Mouse (Mus musculus) natural killer cell, adult 2 months (primary cell): ENCODE measurements at regions not wholly inside any gene's neighbourhood (a gene's known extent, or its start where the extent isn't known, plus 50 kb on each side); places are given as distances from the start of the nearest gene placed in this dataset.

ENCODE experiments used
- DNase-seq, 2 experiments: peaks; one replicate each; pipeline ENCODE4 v3.0.0; 2022; ENCODE audit warnings: low spot score in 2 of 2

DNA sequence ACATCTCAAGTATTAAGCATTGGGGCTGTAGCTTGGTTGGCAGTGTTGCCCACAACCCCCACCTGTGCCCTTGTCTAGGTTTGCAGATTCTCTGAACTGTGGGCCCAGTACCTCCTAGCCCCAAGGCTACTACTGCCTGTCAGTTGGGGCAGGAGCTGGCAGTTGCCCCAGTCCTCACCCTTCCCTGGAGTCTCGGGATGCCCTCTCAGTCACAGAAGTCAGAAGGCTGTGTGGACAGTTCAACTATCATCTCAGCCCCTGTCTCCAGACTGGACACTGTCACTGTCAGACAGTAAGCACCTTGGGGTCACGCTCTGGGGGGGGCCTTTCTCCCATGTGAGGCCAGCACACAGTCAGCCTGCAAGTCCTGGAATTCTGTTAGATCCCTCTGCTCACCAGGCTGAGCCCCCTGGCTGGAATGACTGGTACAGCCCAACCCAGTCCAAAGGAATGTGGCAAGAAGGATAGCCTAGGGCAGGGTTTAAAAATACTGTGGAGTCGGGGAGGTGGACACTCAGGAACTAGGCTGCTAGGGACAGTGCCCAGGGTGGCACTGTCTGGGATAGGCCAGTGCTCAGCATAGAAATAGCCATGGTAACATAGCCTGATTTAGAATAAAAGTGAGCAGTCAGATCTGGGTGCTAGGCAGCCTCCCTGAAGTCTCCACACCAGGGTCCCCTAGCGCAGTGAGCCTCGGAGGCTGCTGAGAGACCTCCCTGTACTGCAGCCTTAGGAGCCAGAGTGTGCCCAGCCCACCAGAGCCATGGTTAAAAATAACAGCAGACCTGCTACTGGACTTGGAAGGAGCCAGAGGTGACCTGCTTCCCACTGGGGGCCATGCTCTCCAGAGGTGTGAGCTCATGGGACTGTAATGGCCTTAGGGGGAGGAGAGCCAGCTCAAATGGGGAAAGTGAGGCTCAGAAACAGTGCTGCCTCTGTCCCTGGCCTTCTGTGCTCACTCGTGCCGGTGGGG, 83.1 kb upstream of the Ptpn1 start:
- DNase-seq, result no peak

DNA sequence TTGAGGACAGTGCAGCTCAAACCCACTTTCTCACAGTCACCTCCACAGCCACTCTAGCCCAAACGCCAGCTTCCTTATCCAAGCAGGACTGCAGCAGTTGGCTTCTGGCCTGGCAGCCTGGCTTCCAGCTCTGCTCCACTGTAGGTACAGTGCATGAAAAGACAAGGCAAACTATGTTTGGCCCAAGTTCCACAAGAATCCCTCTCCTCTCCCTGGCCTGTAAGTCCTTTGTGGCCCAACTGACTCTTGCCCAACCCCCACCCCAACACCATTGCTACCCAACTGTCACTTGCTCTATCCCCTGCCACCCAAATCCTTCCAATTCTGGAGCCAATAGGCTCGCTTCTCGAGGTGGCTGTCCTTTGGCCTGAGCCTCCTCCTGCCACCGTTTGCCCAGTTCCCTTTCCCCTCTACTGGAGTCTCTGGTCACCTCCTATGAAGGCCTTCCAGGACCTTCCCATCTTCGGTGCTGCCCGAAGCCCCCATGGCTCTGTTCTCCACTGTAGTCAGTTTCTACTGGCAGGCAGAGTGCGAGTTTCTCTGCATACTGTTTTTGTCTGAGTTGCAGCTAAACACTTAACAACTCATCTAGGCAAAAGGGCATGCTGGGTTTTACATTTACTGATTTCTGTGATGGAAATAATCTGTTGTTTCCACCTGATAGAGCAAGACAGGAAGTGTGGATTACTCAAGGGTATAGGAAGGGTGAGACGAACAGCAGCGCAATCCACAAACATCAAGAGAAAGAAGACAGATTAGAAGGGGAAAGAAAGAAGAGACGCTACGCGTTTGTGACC, 84.4 kb upstream of the Ptpn1 start:
- DNase-seq, result no peak

DNA sequence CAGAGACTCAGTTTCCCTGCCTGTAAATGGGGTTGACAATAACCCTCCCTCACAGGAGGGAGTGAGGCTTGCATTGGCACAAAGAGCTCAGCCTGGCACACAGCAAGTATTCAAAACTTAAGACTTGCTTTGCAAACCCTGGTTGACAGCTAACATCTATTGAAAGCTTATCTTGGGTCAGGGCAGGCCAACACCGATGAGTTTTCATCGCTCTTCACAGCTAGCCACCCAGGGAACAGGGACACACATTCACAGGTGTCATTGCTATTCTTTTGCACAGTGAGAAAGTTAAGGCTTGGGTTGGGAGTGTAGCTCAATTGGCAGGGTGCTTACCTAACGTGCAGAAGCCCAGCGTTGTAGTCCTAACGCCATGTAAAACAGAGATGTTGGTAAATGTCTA, 86.5 kb upstream of the Ptpn1 start:
- DNase-seq, result no peak

DNA sequence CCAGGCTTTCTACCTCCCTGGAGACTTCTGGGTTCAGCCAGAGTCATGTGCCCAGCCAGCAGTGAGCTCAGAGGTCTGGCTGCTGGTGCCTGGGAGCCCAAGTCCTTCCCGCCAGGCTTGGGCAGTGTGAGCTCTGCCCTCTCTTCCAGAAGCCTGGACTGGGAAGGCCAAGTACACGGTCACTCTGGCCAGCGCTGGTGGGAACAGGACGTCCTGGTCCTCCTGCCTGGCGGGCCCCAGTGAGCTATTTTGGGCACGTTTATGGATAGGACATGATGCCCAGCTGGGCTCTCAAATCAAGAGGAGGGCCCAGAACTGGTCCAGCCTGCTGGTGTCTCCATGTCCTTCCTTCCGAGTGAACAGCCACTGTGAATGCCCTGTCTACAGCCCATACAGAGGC, 87.3 kb upstream of the Ptpn1 start:
- DNase-seq, result no peak

DNA sequence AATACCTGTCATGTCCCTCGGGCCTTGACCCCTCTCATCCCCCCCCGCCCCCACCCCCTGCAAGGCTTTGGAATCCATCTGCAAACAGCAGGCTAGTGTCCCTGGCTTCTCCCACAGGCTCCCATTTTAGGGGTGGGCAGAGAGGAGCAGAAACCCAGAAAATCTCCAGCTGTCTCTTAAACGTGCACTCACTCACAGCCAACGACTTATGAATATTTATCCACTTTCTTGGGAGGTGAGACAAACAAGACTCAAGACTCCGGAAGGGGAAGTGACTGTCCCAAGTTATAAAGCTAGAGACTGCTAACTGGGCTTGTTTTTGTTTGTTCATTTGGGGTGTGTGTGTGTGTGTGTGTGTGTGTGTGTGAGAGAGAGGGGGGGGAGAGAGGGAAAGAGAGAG, 87.9 kb upstream of the Ptpn1 start:
- DNase-seq, result no peak

DNA sequence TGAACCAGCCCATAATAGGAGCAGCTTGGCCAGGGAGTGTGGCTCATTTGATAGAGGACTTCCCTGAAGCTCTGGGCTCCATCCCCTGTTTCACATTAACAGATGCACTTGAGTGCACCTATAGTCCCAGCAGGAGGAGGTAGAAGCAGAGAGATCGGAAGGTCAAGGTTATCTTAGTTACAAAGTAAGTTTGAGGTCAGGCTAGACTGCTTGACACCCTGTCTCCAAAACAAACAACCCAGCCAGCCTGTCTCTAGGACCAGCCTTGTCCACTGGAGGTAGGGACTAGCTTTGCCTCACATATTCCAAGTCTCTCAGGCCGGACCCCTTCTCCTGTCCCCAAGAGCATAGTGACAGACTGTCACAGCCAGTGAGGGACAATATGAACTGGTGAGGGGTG, 88.9 kb upstream of the Ptpn1 start:
- DNase-seq, result no peak

DNA sequence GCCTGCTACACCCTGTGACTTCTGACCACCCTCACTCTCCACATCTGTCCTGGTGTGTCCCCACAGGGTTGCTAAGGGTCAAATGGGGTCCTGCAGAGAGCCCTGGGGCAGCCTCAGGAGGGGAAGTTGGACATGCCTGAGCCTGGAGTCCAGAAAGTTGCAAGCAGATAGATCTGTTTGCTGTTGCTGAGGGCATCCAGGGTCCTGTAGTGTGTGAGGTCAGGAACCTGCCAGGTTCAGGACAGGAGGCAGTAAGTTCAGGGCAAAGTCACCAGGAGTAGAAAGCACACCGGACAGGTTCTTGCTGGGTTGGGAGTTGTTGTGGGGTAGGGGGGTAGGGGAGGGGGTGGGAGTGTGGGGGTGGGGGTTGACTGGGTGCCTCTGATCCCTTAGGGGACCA, 89.4 kb upstream of the Ptpn1 start:
- no peak for DNase-seq

DNA sequence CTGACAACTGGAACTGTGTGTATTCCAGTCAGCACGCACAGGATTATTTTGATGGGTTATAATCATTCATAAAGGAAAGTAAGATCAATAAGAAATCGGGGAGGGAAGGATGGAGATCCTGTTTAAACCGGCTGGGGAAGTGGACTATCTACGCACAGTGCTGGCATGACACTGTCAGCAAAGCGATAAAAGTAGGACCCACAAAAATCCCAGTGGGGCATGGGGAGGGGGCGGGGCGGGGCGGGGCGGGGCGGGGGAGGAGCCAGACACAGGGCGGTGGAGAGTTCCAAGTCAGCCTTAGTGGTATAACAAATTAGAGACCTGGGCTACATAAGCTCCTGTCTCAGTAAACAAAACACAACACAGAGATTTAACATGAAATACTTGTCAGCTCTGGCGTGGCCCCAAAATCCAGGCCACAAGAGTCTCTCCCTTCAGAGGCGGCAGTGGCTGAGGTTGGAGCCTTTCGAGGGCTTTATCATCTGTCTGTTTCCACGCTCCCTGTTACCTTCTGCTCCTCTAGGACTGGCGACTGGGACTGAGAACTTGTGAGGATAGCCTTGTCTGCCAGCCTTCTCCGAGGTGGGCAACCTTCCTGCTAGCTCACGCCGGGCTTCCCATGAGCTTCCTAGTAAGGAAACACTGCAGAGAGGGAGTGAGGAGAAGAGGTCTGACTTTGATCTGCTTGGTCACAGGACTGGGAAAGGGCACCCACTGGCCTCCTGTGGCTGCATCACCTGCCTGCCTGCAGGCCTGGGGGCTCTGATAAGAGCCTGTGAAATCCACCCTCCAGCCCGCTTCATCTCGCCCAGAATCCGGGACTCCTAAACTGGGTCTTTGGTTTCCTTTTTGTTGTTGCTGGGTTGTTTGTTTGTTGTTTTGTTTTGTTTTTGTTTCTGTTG, 90.3 kb upstream of the Ptpn1 start:
- no peak for DNase-seq

DNA sequence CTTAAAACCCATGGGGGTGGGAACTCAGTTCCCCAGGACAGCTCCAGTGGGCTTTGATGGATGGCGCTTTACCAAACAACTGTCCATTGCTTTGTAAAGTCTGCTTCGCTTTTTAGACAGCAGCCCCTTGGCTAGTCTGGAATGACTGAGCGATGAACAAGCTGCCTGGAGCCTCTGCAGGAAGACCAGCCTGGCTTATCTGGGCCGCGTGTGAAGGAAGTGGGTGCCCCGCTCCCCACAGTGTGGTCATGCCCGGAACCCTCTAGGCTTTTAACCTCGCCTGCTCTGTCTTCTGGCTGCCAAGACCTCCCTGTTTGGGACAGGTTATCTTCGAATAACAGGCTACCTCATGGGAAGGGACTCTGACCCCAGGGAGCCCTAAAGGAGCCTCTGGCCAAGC, 91.5 kb upstream of the Ptpn1 start:
- DNase-seq, result peak; percentile 46 to 60

DNA sequence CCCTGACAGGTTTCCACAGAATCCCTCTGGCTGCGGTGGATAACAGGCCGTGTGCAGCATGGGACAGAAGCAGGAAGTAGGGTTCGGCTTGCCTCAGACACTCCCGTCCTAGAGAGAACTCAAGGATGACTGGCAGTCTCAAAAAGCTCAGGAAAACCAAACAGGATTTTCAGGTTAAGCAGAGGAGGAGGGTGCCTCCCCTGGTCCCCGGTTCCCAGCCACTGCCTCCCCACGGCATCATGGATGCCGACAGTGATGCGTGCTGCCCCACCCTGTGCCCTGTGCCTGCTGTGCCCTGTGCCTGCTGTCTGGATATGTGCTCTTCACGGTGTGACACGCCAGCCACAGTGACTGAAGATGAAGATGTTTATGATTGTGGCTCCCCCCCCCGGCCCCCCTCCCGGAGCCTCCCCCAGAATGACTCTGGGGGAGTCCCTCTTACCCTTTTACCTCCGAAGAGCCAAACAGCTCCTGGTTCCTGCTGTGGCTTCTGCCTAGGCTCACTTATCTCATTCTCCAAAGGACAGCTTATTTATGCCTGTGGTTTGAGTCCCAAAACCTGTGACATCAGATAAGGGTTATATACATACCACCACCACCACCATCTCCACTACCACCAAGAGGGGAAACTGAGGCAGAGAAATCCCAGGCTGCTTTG, 92.4 kb upstream of the Ptpn1 start:
- DNase-seq, result peak; percentile 18 to 21

DNA sequence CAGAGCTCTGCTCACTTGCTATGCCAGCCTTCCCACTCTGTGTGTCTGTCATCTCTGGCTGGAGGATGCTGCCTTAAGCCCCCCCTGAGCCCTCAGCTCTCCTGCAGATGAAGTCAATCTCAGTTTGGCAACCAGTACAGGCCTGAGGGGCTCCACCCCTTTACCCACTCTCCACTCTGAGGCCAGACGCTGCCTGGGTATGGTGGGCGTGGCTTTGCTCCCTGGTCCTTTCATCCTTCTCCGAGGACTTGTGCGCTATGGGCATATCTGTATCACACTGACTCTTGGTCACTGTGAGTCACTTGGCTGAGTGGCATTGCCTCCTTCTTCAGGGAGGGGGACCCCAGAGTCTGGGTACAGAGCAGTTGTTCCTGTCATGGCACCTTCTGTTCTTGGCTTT, 94.3 kb upstream of the Ptpn1 start:
- DNase-seq, result no peak

DNA sequence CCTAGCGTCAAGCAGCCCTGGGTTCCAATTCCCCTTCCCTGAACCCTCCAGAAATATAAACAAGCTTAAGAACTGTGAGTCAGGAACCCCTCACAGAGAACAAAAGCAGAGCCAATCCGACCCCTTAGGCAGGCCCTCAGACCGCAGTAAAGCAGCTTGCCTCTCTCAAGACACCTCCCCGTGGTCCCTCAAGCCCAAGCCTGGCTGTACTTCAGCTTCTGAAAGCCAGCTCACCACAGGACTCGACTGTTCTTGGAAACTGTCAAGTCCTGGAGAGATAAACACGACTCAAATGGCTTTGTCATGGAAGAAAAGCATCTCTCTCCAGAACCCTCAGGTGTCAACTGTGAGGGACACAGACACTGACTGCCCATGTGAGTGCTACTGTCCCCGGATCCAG, 95.2 kb upstream of the Ptpn1 start:
- no peak for DNase-seq

DNA sequence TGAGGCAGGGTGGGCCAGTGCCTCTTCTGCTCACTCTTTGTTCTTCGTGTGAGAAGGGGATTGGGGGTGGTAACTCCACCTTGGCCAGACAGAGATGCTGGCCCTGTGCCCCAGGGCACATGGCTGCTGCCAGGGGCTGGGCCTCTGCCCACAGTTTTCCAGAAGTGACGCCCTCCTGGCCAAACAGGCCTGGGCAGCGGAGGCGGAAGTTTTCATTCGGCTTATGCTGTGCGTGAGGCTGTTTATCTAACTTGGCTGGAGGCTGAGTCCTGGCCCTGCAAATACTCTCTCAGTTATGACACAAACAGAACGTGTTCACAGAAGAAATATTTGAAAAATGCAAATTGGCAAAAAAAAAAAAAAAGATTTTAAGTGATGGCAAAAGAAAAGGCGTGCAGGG, 97.3 kb upstream of the Ptpn1 start:
- no peak for DNase-seq

DNA sequence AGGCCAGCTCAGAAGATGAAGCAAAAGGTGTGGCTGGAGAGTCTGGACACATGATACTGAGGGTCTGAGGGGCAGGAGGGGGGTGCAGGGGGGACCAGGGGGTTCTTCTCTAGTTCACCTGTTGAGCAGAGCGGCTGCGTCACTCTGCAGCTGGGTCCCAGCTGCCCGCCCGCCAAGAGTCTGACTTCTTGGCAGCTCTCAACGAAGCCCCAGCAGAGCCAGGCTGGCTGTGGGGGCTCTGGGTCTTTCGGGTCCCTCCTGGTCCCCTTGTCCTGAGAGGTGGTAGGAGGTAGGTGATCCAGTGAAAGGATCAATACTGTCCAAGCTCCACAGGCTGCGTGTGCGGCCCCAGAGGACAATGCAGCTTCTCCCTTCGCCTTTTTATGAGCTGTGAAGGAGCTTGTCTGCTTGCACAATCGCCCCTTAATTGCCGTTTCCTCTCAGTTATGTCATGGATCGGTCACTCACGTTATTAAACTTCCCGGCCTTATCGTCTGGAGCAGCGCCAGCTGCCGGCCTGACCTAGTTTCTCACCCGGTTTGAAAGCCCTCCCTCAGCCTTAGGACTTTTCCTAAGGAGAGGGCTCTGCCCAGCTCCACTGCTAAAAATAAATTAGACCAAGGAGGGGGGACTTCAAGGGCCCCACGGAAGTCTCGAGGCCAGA, 98.4 kb upstream of the Ptpn1 start:
- no peak for DNase-seq

DNA sequence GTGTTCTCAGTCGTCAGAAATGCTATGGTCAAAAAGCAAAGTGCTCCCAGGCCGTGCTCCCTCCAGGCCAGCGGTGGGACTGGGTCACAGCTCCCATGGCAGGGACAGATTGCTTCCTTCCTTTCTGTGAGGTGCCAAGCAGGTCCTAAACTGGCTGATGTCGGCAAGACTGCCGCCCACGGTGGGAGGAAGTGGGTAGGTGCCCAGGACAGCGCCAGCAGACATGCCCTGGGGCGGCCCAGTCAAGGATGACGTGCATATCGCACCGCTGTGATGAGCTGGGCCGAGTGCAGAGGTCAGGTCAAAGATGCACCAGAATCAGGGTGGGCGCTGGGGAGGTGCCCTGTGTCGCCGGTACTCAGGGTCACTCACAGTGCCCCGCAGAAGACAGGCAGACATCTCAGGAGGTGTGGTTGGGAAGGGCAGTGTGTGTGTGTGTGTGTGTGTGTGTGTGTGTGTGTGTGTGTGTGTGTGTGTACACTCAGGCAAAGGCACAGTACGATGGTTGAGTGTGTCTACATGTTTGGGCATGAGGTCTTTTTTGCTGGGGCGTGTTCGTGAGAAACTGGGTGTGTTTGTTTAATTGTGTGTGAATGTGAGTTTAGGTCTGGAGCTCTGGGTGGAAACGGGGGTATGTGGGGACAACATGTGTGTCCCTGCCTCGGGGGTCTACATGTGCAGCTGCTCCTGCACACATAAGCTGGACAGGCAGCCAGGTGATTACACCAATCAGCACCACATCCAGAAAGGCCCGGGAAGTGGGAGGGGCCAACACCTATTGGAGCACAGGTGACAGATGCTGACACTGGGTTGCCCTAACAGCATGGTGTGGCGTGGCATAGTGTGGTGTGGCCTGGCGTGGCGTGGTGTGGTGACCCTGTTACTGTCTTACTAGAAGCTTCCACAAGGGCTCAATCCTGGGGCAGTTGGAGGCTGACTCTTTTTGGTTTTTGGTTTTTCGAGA, 100.5 kb upstream of the Ptpn1 start:
- peak; percentile 71 to 72 for DNase-seq

DNA sequence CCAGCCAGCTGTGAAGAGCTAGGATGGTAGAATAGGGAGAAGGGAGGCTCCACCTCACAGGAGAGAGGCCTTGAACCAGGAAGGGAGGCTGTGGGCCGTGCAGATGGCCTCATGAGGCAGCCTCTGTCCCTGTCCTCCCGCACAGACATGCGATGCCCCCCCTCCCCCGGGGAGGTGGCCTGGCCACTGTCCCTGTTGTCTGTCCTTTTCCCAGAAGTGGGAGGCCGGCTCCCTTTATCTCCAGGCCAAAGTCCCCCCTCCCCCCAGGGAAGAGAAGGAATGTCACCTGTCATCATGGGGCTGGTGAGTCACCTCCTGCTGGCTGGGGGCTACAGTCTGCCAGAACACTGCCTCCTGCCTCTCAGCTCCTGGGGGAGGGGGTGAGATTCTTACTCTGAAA, 103.6 kb upstream of the Ptpn1 start:
- DNase-seq, result no peak

DNA sequence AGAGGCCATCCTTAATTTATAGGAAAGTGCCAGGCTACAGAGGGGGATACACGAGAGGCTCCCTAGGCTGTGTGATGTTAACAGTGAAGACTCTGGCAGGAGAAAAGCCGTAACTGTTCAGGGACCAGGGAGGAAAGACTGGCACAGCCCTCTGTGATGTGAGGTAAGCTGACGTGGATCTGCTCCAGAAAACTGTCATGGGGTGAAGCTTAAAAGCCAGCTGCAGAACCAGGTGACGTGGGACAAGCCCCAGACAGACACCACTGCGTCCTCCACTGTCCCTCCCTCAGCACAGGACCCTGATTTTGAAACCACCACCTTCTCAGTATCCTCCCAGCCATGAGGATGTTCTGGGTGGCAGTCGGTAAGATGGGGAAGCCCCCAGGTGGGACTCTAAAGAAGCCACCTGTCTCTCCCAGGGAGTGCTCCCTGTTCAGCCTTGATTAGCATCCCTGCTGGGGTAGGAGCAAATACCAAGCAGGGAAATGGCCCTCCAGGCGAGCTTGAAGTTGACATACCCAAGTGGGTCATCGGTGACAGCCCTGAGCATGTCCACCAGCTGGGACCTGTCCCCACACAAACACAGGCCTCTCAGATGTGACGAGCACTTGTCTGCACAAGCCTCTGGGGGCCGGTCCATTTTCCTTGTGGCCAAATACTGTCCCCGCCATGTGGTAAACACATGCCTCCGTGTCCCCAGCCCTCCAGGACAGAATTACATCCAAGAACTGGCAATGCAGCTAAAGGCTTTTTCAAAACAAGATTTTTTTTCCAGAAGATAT, 104.7 kb upstream of the Ptpn1 start:
- DNase-seq, result no peak

DNA sequence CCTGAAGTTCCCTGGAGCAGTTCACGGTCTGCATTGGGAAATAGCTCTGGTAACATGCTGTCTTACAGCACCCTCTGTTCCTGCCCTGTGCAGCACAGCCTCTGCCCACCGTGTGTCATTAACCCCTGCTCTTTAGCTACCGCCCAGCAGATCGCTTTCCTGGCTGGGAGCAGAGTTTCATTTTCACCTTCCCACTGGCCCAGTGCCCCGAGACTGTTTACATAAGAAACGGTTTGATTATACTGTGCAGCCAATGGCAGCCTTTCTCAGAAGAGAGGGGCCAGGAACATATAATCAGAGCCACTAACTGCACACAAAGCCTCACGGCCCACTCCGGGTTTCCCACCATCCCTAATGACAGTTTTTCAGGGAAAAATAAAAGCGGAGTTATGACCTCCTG, 108.3 kb upstream of the Ptpn1 start:
- no peak for DNase-seq

DNA sequence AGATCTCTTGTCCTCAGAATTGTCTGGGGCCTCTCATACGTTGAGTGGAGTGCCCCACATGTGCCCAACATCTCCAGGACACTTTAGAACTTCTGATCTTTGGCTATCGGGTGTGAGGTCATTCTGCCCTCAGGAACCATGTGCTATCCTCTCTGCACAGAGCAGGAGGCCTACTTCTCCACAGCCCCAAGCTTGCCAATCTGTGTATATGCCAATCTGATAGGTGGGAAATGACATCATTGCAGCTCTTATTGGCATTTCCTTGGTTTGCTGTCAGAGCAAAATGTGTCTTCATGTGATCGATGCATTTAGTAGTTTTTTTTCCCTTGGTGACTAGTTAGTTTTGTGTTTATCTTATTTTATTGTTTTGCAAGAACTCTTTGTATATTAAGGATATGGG, 108.8 kb upstream of the Ptpn1 start:
- no peak for DNase-seq
